Mouse (Mus musculus) embryo, embryonic 10 days (tissue): ENCODE data around the gene Zfp975.
"Not testable (repeated sequence)": the region's sequence is repeated elsewhere in the genome, so short reads cannot be mapped to it uniquely, and the experiment has no call there.

Experiments used
- DNase-seq: peaks from one replicate; pipeline ENCODE4 v3.0.0-alpha.2; 2015; ENCODE audit warnings: low spot score

The Zfp975 gene

GRCm38 (mm10) chr7:42692362-42693158 is at the start of gene Zfp975:
Gene Zfp975, minus strand, starts transcription at chr7:42692742.
- DNase-seq = peak; percentile 86

- no peak for DNase-seq
Observed at GRCm38 (mm10) chr7:42738536-42739210, 46.1 kb upstream of the Zfp975 start.

GRCm38 (mm10) chr7:42726917-42727316 is 34.4 kb upstream of the Zfp975 start, which contains the start of gene Gm17067:
Gene Gm17067, minus strand, starts transcription at chr7:42727017.
- DNase-seq = not testable (repeated sequence)

- DNase-seq = peak; percentile 52
Observed at GRCm38 (mm10) chr7:42693251-42693650, 709 bp upstream of the Zfp975 start.

GRCm38 (mm10) chr7:42680081-42680480 is 12.5 kb downstream of the Zfp975 start:
- not testable (repeated sequence) for DNase-seq

GRCm38 (mm10) chr7:42679646-42680045 is 12.9 kb downstream of the Zfp975 start:
- not testable (repeated sequence) for DNase-seq

- DNase-seq = not testable (repeated sequence)
Observed at GRCm38 (mm10) chr7:42660140-42660539, 32.4 kb downstream of the Zfp975 start.

- DNase-seq = not testable (repeated sequence)
Observed at GRCm38 (mm10) chr7:42655211-42655610, 37.3 kb downstream of the Zfp975 start.

- DNase-seq = not testable (repeated sequence)
Observed at GRCm38 (mm10) chr7:42643120-42643620, 49.4 kb downstream of the Zfp975 start.

GRCm38 (mm10) chr7:42642152-42643115 is 50.1 kb downstream of the Zfp975 start, which contains the start of gene Zfp976:
Gene Zfp976, minus strand, starts transcription at chr7:42642588.
- DNase-seq = peak; percentile 86

- DNase-seq = not testable (repeated sequence)
Observed at GRCm38 (mm10) chr7:42631031-42631430, 61.5 kb downstream of the Zfp975 start.
